ENCODE assay signal across 9 mouse cellular contexts in genomic region chr5:75153961-75154620, GRCm38 (mm10). TPM values are rescaled to one million over a fixed set of nuclear protein-coding genes. Genes with fewer than 3 reads are reported as not detected.
DNase-seq lines count a peak whose midpoint lies in the region; ATAC-seq lines count a peak whose summit lies in the region.
"Had no signal": no experiment of that assay in that cellular context is flagged by ENCODE, and none has a peak within 500 bp of the region (broad histone marks: within the 10 kb centered on the region; RNA-seq: fewer than 3 reads in every experiment).

No protein-coding gene starts in this region.

- under 1% methylated on average over 27 of the region's 27 CpGs for WGBS in embryonic facial prominence, embryonic 10.5 days
- under 1% methylated on average over 27 of the region's 27 CpGs for WGBS in heart, embryonic 11.5 days (ENCODE audit: insufficient replicate concordance)
- WGBS in kidney, embryonic 16.5 days: under 1% methylated on average over 27 of the region's 27 CpGs
- WGBS in midbrain, embryonic 10.5 days: under 1% methylated on average over 27 of the region's 27 CpGs

- no peaks in the 10 kb centered on the region for H3K9me3 ChIP-seq in megakaryocyte, embryonic 14.5 days
- no peaks in the 10 kb centered on the region for H3K9me3 ChIP-seq in embryonic facial prominence, embryonic 10.5 days
- no peaks in the 10 kb centered on the region for H3K9me3 ChIP-seq in heart, embryonic 11.5 days (replicated peaks; ENCODE audit: control insufficient read depth, low read length)
- H3K9me3 ChIP-seq in kidney, embryonic 16.5 days (ENCODE audit: low read length): no peaks in the 10 kb centered on the region
- no peaks in the 10 kb centered on the region for H3K9me3 ChIP-seq in midbrain, embryonic 10.5 days (replicated peaks)

- ATAC-seq in megakaryocyte, adult 5-6 weeks (ENCODE audit: poor library complexity, severe bottlenecking): no peak
- no peak for ATAC-seq in heart, embryonic 11.5 days (replicated peaks; ENCODE audit: insufficient number of reproducible peaks, low FRiP score, low TSS enrichment)
- ATAC-seq in kidney, embryonic 16.5 days (ENCODE audit: low FRiP score, low TSS enrichment): no peak

- H3K4me3 ChIP-seq in megakaryocyte, embryonic 14.5 days (replicated peaks): peak overlapping the region; percentile 86
- peak overlapping the region; percentile 80 for H3K4me3 ChIP-seq in embryonic facial prominence, embryonic 10.5 days
- H3K4me3 ChIP-seq in heart, embryonic 11.5 days (ENCODE audit: low read depth, low read length): peak overlapping the region; percentile 62
- peak overlapping the region; percentile 57 for H3K4me3 ChIP-seq in kidney, embryonic 16.5 days (ENCODE audit: low read length)
- peak overlapping the region; percentile 57 for H3K4me3 ChIP-seq in midbrain, embryonic 10.5 days

- peaks cover 57% of the 10 kb centered on the region for H3K4me1 ChIP-seq in megakaryocyte, embryonic 14.5 days
- peaks cover 66% of the 10 kb centered on the region for H3K4me1 ChIP-seq in embryonic facial prominence, embryonic 10.5 days
- H3K4me1 ChIP-seq in heart, embryonic 11.5 days (ENCODE audit: control insufficient read depth, insufficient read depth, low read length): peaks cover 21% of the 10 kb centered on the region; the same call in 1 of the 2 replicates
- H3K4me1 ChIP-seq in kidney, embryonic 16.5 days (ENCODE audit: insufficient read depth, low read length): peaks cover 37% of the 10 kb centered on the region
- H3K4me1 ChIP-seq in midbrain, embryonic 10.5 days: peaks cover 74% of the 10 kb centered on the region

- H3K36me3 ChIP-seq in megakaryocyte, embryonic 14.5 days (replicated peaks; ENCODE audit: low read length): no peaks in the 10 kb centered on the region
- peaks cover 11% of the 10 kb centered on the region for H3K36me3 ChIP-seq in embryonic facial prominence, embryonic 10.5 days (replicated peaks)
- H3K36me3 ChIP-seq in heart, embryonic 11.5 days (ENCODE audit: control insufficient read depth, insufficient read depth, low read length): no peaks in the 10 kb centered on the region
- H3K36me3 ChIP-seq in kidney, embryonic 16.5 days (ENCODE audit: insufficient read depth, low read length): no peaks in the 10 kb centered on the region
- H3K36me3 ChIP-seq in midbrain, embryonic 10.5 days: no peaks in the 10 kb centered on the region

- peak overlapping the region; percentile 70 for H3K4me2 ChIP-seq in heart, embryonic 11.5 days
- peak overlapping the region; percentile 94 for H3K4me2 ChIP-seq in kidney, embryonic 16.5 days (replicated peaks; ENCODE audit: low read depth, low read length)

- peak overlapping the region; percentile 96 for H3K27ac ChIP-seq in embryonic facial prominence, embryonic 10.5 days (replicated peaks)
- peak overlapping the region; percentile 89 for H3K27ac ChIP-seq in heart, embryonic 11.5 days (ENCODE audit: low read depth, low read length)
- peak overlapping the region; percentile 93 for H3K27ac ChIP-seq in kidney, embryonic 16.5 days (ENCODE audit: low read length)
- H3K27ac ChIP-seq in midbrain, embryonic 10.5 days (replicated peaks): peak overlapping the region; percentile 61; the same call in 1 of the 2 replicates

- peaks cover 86% of the 10 kb centered on the region for H3K27me3 ChIP-seq in megakaryocyte, embryonic 14.5 days (replicated peaks)
- H3K27me3 ChIP-seq in embryonic facial prominence, embryonic 10.5 days (replicated peaks; ENCODE audit: low read depth, poor library complexity, severe bottlenecking): peaks cover 70% of the 10 kb centered on the region
- peaks cover 42% of the 10 kb centered on the region for H3K27me3 ChIP-seq in heart, embryonic 11.5 days (ENCODE audit: control insufficient read depth, insufficient read depth, low read length)
- peaks cover 51% of the 10 kb centered on the region for H3K27me3 ChIP-seq in kidney, embryonic 16.5 days (ENCODE audit: insufficient read depth, low read length)
- H3K27me3 ChIP-seq in midbrain, embryonic 10.5 days (ENCODE audit: low read depth, poor library complexity, severe bottlenecking): peaks cover 95% of the 10 kb centered on the region

- DNase-seq in embryonic facial prominence, embryonic 10.5 days (ENCODE audit: low spot score): peak; percentile 61
- peak; percentile 57 for DNase-seq in midbrain, embryonic 10.5 days (ENCODE audit: low spot score)
- DNase-seq in frontal cortex, postnatal 10 days (ENCODE audit: low spot score in 2 of 2): no peak
- DNase-seq in cerebellum, adult 11-12 months: no peak

- peak overlapping the region; percentile 82 for H3K9ac ChIP-seq in heart, embryonic 11.5 days (ENCODE audit: low read depth, low read length)
- H3K9ac ChIP-seq in kidney, embryonic 16.5 days (replicated peaks; ENCODE audit: low read length): peak overlapping the region; percentile 74

RNA-seq across cellular contexts. Expression of gene Pdgfra, which starts 2.0 kb away (rescaled TPM):
- polyA plus RNA-seq in megakaryocyte, embryonic 14.5 days (2012; ENCODE audit: insufficient read depth, low replicate concordance): not detected in 2 replicates
- 0.04 TPM in 1 of 2 replicates, not detected in the other for total RNA-seq in megakaryocyte, adult 5-6 weeks (2015)
- total RNA-seq in megakaryocyte, adult 5-6 weeks (2017): 0.12 and 0.29 TPM in 2 replicates
- polyA plus RNA-seq in embryonic facial prominence, embryonic 10.5 days (2016; fragmentation: Nextera tagmentation; extraction: Ambion mirVana): 44.2 and 56.6 TPM in 2 replicates
- polyA plus RNA-seq in heart, embryonic 11.5 days (2014; fragmentation: Nextera tagmentation; extraction: Ambion mirVana): 28.0 and 37.4 TPM in 2 replicates
- polyA plus RNA-seq in kidney, embryonic 16.5 days (2015; fragmentation: Nextera tagmentation; extraction: Ambion mirVana): 47.1 and 47.9 TPM in 2 replicates
- 15.6 and 19.5 TPM in 2 replicates for polyA plus RNA-seq in midbrain, embryonic 10.5 days (2016; fragmentation: Nextera tagmentation; extraction: Ambion mirVana)
- total RNA-seq: MEL had no signal

Comparison
In these comparisons a context has a peak if more than half of its experiments do, and no peak if none do; other contexts are left out.
1. DNase-seq: peak in embryonic facial prominence, embryonic 10.5 days (single experiment) and midbrain, embryonic 10.5 days (single experiment); none in frontal cortex, postnatal 10 days (0 of 2) and cerebellum, adult 11-12 months (single experiment).
2. RNA of gene Pdgfra, which starts 2.0 kb away (polyA plus RNA-seq): 44.2 to 56.6 TPM in embryonic facial prominence, embryonic 10.5 days, 47.1 to 47.9 TPM in kidney, embryonic 16.5 days, 28.0 to 37.4 TPM in heart, embryonic 11.5 days and 15.6 to 19.5 TPM in midbrain, embryonic 10.5 days; not detected in megakaryocyte, embryonic 14.5 days; every median in the first group is over 10 times any median in the second.
3. Peak in every context shown above with its lines, with median percentiles within 50 percentile points of each other: H3K4me3 ChIP-seq and H3K27ac ChIP-seq.